Mouse (Mus musculus): ENCODE measurements around the gene Thsd7a. TPM values are rescaled to one million over a fixed set of nuclear protein-coding genes. Genes with fewer than 3 reads are reported as not detected.

The Thsd7a gene
- polyA plus RNA-seq (2015; fragmentation: Nextera tagmentation; extraction: Ambion mirVana) = 3.6 and 3.9 TPM in 2 replicates

- WGBS = under 1% methylated on average over 50 of the region's 56 CpGs
- Histone ChIP-seq H3K27ac (peak within 1 kb of the TSS; percentile 48), H3K9ac (peak within 1 kb of the TSS; percentile 77), H3K36me3 (no peaks in the 10 kb centered on the region), H3K27me3 (peaks cover 6% of the 10 kb centered on the region; the same call in 1 of the 2 replicates), H3K9me3 (no peaks in the 10 kb centered on the region), H3K4me2 (peak within 1 kb of the TSS; percentile 94), H3K4me3 (peak within 1 kb of the TSS; percentile 71), H3K4me1 (peaks cover 5% of the 10 kb centered on the region; the same call in 1 of the 2 replicates)
- peak; percentile 75 for ATAC-seq (ENCODE audit: insufficient number of reproducible peaks, insufficient read depth, low FRiP score, low TSS enrichment, low read depth)
These were observed at the start of gene Thsd7a for GRCm38 (mm10) chr6:12748787-12749530. Gene Thsd7a (minus strand): TSS chr6:12749410.

- H3K36me3 ChIP-seq = no peaks in the 10 kb centered on the region
- H3K4me1 ChIP-seq = no peaks in the 10 kb centered on the region
- H3K9me3 ChIP-seq = no peaks in the 10 kb centered on the region
- 49% methylated on average over 2 of the region's 2 CpGs for WGBS
- H3K4me3 ChIP-seq = no peak overlapping the region
- H3K9ac ChIP-seq = no peak overlapping the region
- H3K4me2 ChIP-seq = no peak overlapping the region
- H3K27ac ChIP-seq = no peak overlapping the region
- H3K27me3 ChIP-seq = no peaks in the 10 kb centered on the region
- ATAC-seq (ENCODE audit: insufficient number of reproducible peaks, insufficient read depth, low FRiP score, low TSS enrichment, low read depth) = no peak
These were observed 37.9 kb upstream of the Thsd7a start for GRCm38 (mm10) chr6:12787129-12787528.

GRCm38 (mm10) chr6:12786378-12786982, 37.3 kb upstream of the Thsd7a start:
- no peak for ATAC-seq (ENCODE audit: insufficient number of reproducible peaks, insufficient read depth, low FRiP score, low TSS enrichment, low read depth)
- WGBS = 29% methylated on average over 2 of the region's 2 CpGs
- no peaks in the 10 kb centered on the region for H3K36me3 ChIP-seq

GRCm38 (mm10) chr6:12784918-12785618, 35.9 kb upstream of the Thsd7a start:
- H3K4me3 ChIP-seq = no peak overlapping the region
- H3K36me3 ChIP-seq = no peaks in the 10 kb centered on the region
- 67% methylated on average over 8 of the region's 8 CpGs for WGBS
- ATAC-seq (ENCODE audit: insufficient number of reproducible peaks, insufficient read depth, low FRiP score, low TSS enrichment, low read depth) = no peak
- no peaks in the 10 kb centered on the region for H3K4me1 ChIP-seq
- no peak overlapping the region for H3K27ac ChIP-seq
- H3K27me3 ChIP-seq = no peaks in the 10 kb centered on the region
- H3K9me3 ChIP-seq = no peaks in the 10 kb centered on the region
- H3K4me2 ChIP-seq = no peak overlapping the region
- H3K9ac ChIP-seq = no peak overlapping the region

More at GRCm38 (mm10) chr6:12786378-12786982, 37.3 kb upstream of the Thsd7a start:
- Histone ChIP-seq H3K9ac (no peak overlapping the region), H3K27ac (no peak overlapping the region), H3K4me1 (no peaks in the 10 kb centered on the region), H3K9me3 (no peaks in the 10 kb centered on the region), H3K4me2 (no peak overlapping the region), H3K27me3 (no peaks in the 10 kb centered on the region), H3K4me3 (no peak overlapping the region)

- H3K36me3 ChIP-seq = no peaks in the 10 kb centered on the region
- WGBS = 75% methylated on average over 2 of the region's 2 CpGs
These were observed 23.6 kb upstream of the Thsd7a start for GRCm38 (mm10) chr6:12772799-12773198.

GRCm38 (mm10) chr6:12765191-12765590, 16.0 kb upstream of the Thsd7a start:
- no peaks in the 10 kb centered on the region for H3K4me1 ChIP-seq
- H3K27me3 ChIP-seq = no peaks in the 10 kb centered on the region
- H3K36me3 ChIP-seq = no peaks in the 10 kb centered on the region
- H3K27ac ChIP-seq = no peak overlapping the region
- WGBS = 77% methylated on average over 6 of the region's 6 CpGs
- no peak overlapping the region for H3K9ac ChIP-seq
- no peak for ATAC-seq (ENCODE audit: insufficient number of reproducible peaks, insufficient read depth, low FRiP score, low TSS enrichment, low read depth)
- H3K4me2 ChIP-seq = no peak overlapping the region
- no peaks in the 10 kb centered on the region for H3K9me3 ChIP-seq
- H3K4me3 ChIP-seq = no peak overlapping the region

More at GRCm38 (mm10) chr6:12772799-12773198, 23.6 kb upstream of the Thsd7a start:
- no peaks in the 10 kb centered on the region for H3K9me3 ChIP-seq
- H3K4me1 ChIP-seq = no peaks in the 10 kb centered on the region
- no peak for ATAC-seq (ENCODE audit: insufficient number of reproducible peaks, insufficient read depth, low FRiP score, low TSS enrichment, low read depth)
- H3K27ac ChIP-seq = no peak overlapping the region
- H3K9ac ChIP-seq = no peak overlapping the region
- no peak overlapping the region for H3K4me3 ChIP-seq
- H3K27me3 ChIP-seq = no peaks in the 10 kb centered on the region
- no peak overlapping the region for H3K4me2 ChIP-seq

GRCm38 (mm10) chr6:12764606-12765005, 15.4 kb upstream of the Thsd7a start:
- no peaks in the 10 kb centered on the region for H3K4me1 ChIP-seq
- no peak overlapping the region for H3K9ac ChIP-seq
- H3K4me3 ChIP-seq = no peak overlapping the region
- no peaks in the 10 kb centered on the region for H3K9me3 ChIP-seq
- no peaks in the 10 kb centered on the region for H3K36me3 ChIP-seq
- H3K27me3 ChIP-seq = no peaks in the 10 kb centered on the region
- no peak overlapping the region for H3K4me2 ChIP-seq
- no peak for ATAC-seq (ENCODE audit: insufficient number of reproducible peaks, insufficient read depth, low FRiP score, low TSS enrichment, low read depth)
- WGBS = 62% methylated on average over 1 of the region's 1 CpGs
- no peak overlapping the region for H3K27ac ChIP-seq

- H3K4me2 ChIP-seq = no peak overlapping the region
- H3K4me3 ChIP-seq = no peak overlapping the region
- H3K27me3 ChIP-seq = no peaks in the 10 kb centered on the region
- WGBS = 83% methylated on average over 3 of the region's 3 CpGs
- H3K9me3 ChIP-seq = no peaks in the 10 kb centered on the region
- no peak overlapping the region for H3K9ac ChIP-seq
- no peaks in the 10 kb centered on the region for H3K36me3 ChIP-seq
- H3K27ac ChIP-seq = no peak overlapping the region
- H3K4me1 ChIP-seq = no peaks in the 10 kb centered on the region
- no peak for ATAC-seq (ENCODE audit: insufficient number of reproducible peaks, insufficient read depth, low FRiP score, low TSS enrichment, low read depth)
These were observed 14.6 kb upstream of the Thsd7a start for GRCm38 (mm10) chr6:12763816-12764215.

GRCm38 (mm10) chr6:12759328-12760193, 10.4 kb upstream of the Thsd7a start:
- no peaks in the 10 kb centered on the region for H3K4me1 ChIP-seq
- H3K27me3 ChIP-seq = no peaks in the 10 kb centered on the region
- 82% methylated on average over 8 of the region's 8 CpGs for WGBS
- no peak for ATAC-seq (ENCODE audit: insufficient number of reproducible peaks, insufficient read depth, low FRiP score, low TSS enrichment, low read depth)
- H3K9me3 ChIP-seq = 0 out of 2 replicates have a peak, but pooled peaks cover 3% of the 10 kb centered on the region
- H3K27ac ChIP-seq = no peak overlapping the region
- no peaks in the 10 kb centered on the region for H3K36me3 ChIP-seq
- no peak overlapping the region for H3K9ac ChIP-seq
- H3K4me3 ChIP-seq = no peak overlapping the region
- H3K4me2 ChIP-seq = no peak overlapping the region

GRCm38 (mm10) chr6:12752297-12752696, 3.1 kb upstream of the Thsd7a start:
- Histone ChIP-seq H3K9me3 (0 out of 2 replicates have a peak, but pooled peaks cover 3% of the 10 kb centered on the region), H3K9ac (no peak overlapping the region), H3K4me2 (no peak overlapping the region), H3K4me1 (peaks cover 5% of the 10 kb centered on the region; the same call in 1 of the 2 replicates), H3K4me3 (no peak overlapping the region), H3K27ac (no peak overlapping the region), H3K27me3 (0 out of 2 replicates have a peak, but pooled peaks cover 6% of the 10 kb centered on the region), H3K36me3 (no peaks in the 10 kb centered on the region)
- ATAC-seq (ENCODE audit: insufficient number of reproducible peaks, insufficient read depth, low FRiP score, low TSS enrichment, low read depth) = no peak

GRCm38 (mm10) chr6:12750441-12750840, 1.2 kb upstream of the Thsd7a start:
- WGBS = 18% methylated on average over 2 of the region's 2 CpGs
- Histone ChIP-seq H3K27ac (no peak overlapping the region), H3K4me1 (peaks cover 5% of the 10 kb centered on the region; the same call in 1 of the 2 replicates), H3K9ac (no peak overlapping the region), H3K9me3 (no peaks in the 10 kb centered on the region), H3K4me2 (no peak overlapping the region), H3K4me3 (no peak overlapping the region), H3K27me3 (peaks cover 6% of the 10 kb centered on the region; the same call in 1 of the 2 replicates), H3K36me3 (no peaks in the 10 kb centered on the region)
- no peak for ATAC-seq (ENCODE audit: insufficient number of reproducible peaks, insufficient read depth, low FRiP score, low TSS enrichment, low read depth)
